Mouse (Mus musculus) forebrain, embryonic 10.5 days (tissue): Measurements from ENCODE around the gene Aplp1. TPM values are rescaled to one million over a fixed set of nuclear protein-coding genes. Genes with fewer than 3 reads are reported as not detected.

Source experiments
- DNase-seq: peaks from one replicate; pipeline ENCODE4 v3.0.0-alpha.2; 2017; ENCODE audit warnings: low spot score; ENCODE audit errors: extremely low spot score
- H3K27ac ChIP-seq: fragments of 300-500 bp; sonication (generic); 2 replicates; pipeline ENCODE4 v1.5.1; 2016; ENCODE audit warnings: mild to moderate bottlenecking
- H3K27me3 ChIP-seq: fragments of 300-500 bp; sonication (generic); 2 replicates; pipeline ENCODE4 v1.6.1; 2016; ENCODE audit warnings: mild to moderate bottlenecking; ENCODE audit not compliant: poor library complexity, severe bottlenecking
- H3K36me3 ChIP-seq: fragments of 300-500 bp; sonication (generic); replicated peaks from 2 replicates; pipeline ENCODE4 v1.6.1; 2016; ENCODE audit warnings: mild to moderate bottlenecking, moderate library complexity
- H3K4me1 ChIP-seq: fragments of 300-500 bp; sonication (generic); 2 replicates; pipeline ENCODE4 v1.6.1; 2016
- H3K4me3 ChIP-seq: fragments of 300-500 bp; sonication (generic); 2 replicates; pipeline ENCODE4 v1.5.1; 2016; ENCODE audit warnings: mild to moderate bottlenecking, moderate library complexity
- H3K9me3 ChIP-seq: fragments of 300-500 bp; sonication (generic); 2 replicates; pipeline ENCODE4 v1.6.1; 2016; ENCODE audit warnings: mild to moderate bottlenecking, moderate library complexity
- WGBS: fragments of 180-500 bp; shearing (Covaris S2); methylation state at CpG from one replicate; pipeline ENCODE4 v1.1.7; 2016; 5-methylcytosine and 5-hydroxymethylcytosine counted together
- polyA plus RNA-seq: library from polyadenylated mRNA; unstranded; fragments of >200 nt; fragmentation: Nextera tagmentation; extraction: Ambion mirVana; gene quantifications from 2 replicates; pipeline ENCODE4 v1.2.1, GENCODE M21; 2016

The Aplp1 gene
- polyA plus RNA-seq, 1 experiment from 2014 or later: 33.7 TPM

DNA sequence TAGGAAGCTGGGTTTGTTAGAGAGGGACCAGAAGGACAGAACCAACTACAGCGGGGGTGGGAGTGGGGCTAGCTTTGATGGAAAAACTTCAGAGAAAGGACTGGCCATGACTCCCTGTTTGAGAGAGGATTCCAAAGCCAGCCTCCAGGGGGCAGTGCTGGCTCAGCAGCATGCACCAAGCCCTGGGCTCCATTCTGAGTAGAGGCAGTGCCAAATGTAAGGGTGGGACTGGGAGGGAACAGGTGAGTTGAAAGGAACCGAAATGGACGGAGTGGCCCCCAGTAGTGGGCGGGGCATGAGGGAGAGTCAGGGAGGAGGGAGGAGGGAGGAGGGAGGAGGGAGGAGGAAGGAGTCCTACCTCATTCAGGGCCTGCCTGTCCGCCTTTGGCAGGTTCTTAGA lies 4.6 kb downstream of the Aplp1 start:
- Histone ChIP-seq H3K27me3 (peaks cover 70% of the 10 kb centered on the region), H3K4me3 (no peak overlapping the region), H3K27ac (no peak overlapping the region), H3K36me3 (peaks cover 25% of the 10 kb centered on the region), H3K9me3 (no peaks in the 10 kb centered on the region), H3K4me1 (peaks cover 29% of the 10 kb centered on the region)
- DNase-seq: peak; percentile 58
- 23% methylated on average over 5 of the region's 5 CpGs for WGBS

DNA sequence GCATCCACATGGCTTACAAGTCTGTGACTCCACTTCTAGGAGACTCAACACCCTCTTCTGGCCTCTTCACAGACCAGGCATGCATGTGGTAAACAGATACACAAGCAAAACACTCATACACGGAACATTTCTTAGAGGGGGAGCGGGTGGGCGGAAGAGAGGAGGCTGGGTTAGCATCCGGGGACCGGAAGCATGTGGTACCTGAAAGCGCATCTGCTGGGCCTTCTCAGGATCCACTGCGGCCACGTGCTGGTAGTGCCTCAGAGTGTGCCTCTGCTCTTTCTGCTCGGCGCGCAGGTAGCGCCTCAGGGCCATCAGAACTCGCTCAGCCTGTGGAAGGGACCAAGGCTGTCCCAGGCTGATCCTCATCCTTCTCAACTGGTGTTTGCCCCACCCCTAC lies 5.6 kb downstream of the Aplp1 start:
- peaks cover 20% of the 10 kb centered on the region for H3K4me1 ChIP-seq
- H3K4me3 ChIP-seq: no peak overlapping the region
- no peak overlapping the region for H3K27ac ChIP-seq
- 78% methylated on average over 13 of the region's 13 CpGs for WGBS
- no peaks in the 10 kb centered on the region for H3K9me3 ChIP-seq
- no peak for DNase-seq
- H3K36me3 ChIP-seq: peaks cover 34% of the 10 kb centered on the region
- peaks cover 68% of the 10 kb centered on the region for H3K27me3 ChIP-seq

DNA sequence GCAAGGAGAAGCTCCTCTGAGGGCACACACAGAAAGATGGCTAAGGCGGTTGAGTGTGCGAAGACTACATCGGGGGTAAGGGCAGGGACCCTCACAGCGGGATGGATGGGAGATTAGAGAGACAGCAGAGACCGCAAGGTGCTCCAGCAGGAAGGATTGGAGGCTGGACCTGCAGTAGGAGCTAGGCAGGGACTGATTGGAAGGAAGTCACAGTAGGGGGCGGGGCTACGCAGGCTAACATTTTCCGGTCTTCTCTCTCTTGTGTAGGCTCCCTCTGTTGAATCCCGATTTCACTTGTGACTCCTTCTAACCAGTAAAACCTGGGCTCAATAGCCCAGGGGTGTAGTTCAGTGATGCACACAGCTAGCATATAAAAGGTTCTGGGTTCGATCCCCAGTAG lies 8.5 kb downstream of the Aplp1 start:
- H3K9me3 ChIP-seq: no peaks in the 10 kb centered on the region
- 13% methylated on average over 10 of the region's 10 CpGs for WGBS
- no peak for DNase-seq
- peak overlapping the region; percentile 7; the same call in 1 of the 2 replicates for H3K4me3 ChIP-seq
- peaks cover 5% of the 10 kb centered on the region; the same call in 1 of the 2 replicates for H3K4me1 ChIP-seq
- H3K27me3 ChIP-seq: peaks cover 39% of the 10 kb centered on the region
- H3K36me3 ChIP-seq: peaks cover 24% of the 10 kb centered on the region
- H3K27ac ChIP-seq: no peak overlapping the region

DNA sequence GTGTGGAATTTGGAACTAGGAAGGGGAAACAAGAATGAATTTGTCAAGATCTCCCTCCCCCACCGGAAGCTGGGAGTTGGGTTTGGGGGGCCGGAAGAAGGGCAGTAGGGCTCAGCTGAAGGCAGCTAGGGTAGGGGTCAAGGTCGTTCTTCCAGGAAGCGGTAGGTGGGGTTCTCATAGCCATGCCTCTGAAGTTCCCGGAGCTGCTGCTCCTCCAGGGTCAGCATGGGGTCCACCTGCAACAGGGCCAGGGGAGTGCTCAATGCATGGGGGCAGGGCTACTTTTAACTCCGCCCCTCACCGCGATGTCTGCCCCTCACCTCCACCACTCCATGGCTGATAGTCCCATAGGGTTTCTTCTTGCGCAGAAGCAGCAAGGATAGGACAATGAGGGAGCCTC lies 10.2 kb downstream of the Aplp1 start:
- Histone ChIP-seq H3K4me1 (peaks cover 5% of the 10 kb centered on the region; the same call in 1 of the 2 replicates), H3K9me3 (no peaks in the 10 kb centered on the region), H3K27me3 (peaks cover 36% of the 10 kb centered on the region), H3K36me3 (peaks cover 22% of the 10 kb centered on the region), H3K27ac (no peak overlapping the region), H3K4me3 (no peak overlapping the region)
- no peak for DNase-seq
- 49% methylated on average over 9 of the region's 9 CpGs for WGBS

DNA sequence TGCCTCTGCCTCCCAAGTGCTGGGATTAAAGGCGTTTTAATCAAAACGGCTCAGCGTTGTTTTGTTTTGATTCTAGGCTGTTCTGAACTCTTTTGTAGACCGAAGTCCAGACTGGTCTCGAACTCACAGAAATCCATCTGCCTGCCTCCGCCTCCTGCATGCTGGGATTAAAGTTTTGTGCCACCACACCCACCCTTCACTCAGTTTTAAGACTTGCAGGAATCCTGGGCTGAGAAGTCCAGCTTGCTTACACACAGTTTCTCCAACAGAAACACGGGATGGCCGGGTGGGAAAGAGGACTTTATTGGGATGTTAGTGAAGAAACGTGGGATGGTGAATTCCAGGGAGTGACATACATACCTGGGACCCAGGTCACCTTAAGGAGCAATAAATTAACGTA lies 10.6 kb downstream of the Aplp1 start:
- 73% methylated on average over 10 of the region's 10 CpGs for WGBS
- H3K4me1 ChIP-seq: peaks cover 5% of the 10 kb centered on the region; the same call in 1 of the 2 replicates
- H3K9me3 ChIP-seq: no peaks in the 10 kb centered on the region
- H3K4me3 ChIP-seq: no peak overlapping the region
- no peak for DNase-seq
- H3K36me3 ChIP-seq: peaks cover 18% of the 10 kb centered on the region; the same call in 1 of the 2 replicates
- H3K27ac ChIP-seq: no peak overlapping the region
- H3K27me3 ChIP-seq: peaks cover 32% of the 10 kb centered on the region

DNA sequence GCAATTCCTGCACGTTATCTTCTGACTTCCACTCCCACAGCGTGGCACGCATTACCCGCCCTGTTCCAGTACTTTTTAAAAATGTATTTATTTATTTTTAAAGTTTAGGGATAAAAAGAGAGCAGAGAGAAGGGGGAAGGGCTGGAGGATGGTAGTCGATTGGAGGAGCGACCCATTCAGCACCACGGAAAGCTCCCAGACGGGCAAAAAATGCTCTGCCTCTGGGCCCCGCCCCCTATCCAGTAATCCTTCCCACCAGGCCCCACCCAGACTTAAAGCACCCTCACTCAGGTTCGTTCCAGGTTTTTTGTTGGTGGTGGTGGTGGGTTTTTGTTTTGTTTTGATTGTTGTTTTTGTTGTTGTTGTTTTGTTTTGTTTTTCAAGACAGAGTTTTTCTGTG lies 11.1 kb downstream of the Aplp1 start:
- no peak overlapping the region for H3K27ac ChIP-seq
- H3K4me1 ChIP-seq: peaks cover 5% of the 10 kb centered on the region; the same call in 1 of the 2 replicates
- H3K27me3 ChIP-seq: peaks cover 29% of the 10 kb centered on the region
- peak; percentile 45 for DNase-seq
- WGBS: 4% methylated on average over 10 of the region's 10 CpGs
- H3K4me3 ChIP-seq: no peak overlapping the region
- no peaks in the 10 kb centered on the region for H3K9me3 ChIP-seq
- H3K36me3 ChIP-seq: peaks cover 15% of the 10 kb centered on the region; the same call in 1 of the 2 replicates

DNA sequence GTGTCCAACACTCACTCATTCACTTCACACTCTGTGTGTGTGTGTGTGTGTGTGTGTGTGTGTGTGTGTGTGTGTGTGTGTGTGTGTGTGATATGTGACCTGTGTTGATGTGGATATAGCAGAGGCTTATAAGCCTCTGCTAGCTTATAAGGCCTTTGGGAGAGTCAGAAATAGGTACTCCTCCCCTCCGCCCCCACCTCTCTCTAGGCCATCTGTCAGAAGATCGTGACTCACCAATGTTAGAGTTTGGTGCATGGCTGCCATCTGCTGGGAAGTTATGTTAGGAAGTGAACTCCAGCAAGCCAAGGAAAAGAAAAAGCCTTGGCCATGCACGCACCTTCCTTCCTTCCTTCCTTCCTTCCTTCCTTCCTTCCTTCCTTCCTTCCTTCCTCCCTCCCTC lies 13.5 kb downstream of the Aplp1 start:
- 19% methylated on average over 3 of the region's 3 CpGs for WGBS
- H3K36me3 ChIP-seq: peaks cover 24% of the 10 kb centered on the region
- DNase-seq: no peak

DNA sequence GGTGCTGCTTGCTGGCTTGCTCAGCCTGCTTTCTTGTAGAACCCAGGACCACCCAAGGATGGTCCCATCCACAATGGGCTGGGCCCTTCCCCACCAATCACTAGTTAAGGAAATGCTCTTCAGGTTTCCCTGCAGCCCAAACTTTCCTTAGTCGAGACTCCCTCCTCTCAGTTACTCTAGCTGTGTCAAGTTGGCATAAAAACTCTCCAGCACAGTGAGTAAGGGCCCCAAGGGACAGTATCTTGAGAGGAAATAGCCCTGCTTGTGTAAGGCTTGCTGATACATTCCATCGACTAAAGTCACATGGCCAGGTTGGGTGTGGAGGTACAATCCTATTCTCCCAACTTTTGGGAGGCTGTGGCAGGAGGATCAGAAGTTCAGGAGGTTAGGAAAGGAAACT lies 15.1 kb downstream of the Aplp1 start:
- Histone ChIP-seq H3K9me3 (no peaks in the 10 kb centered on the region), H3K4me3 (no peak overlapping the region)
- WGBS: 64% methylated on average over 2 of the region's 2 CpGs

More for the DNA sequence above, 13.5 kb downstream of the Aplp1 start:
- H3K9me3 ChIP-seq: no peaks in the 10 kb centered on the region
- H3K27me3 ChIP-seq: peaks cover 19% of the 10 kb centered on the region
- H3K4me1 ChIP-seq: peaks cover 3% of the 10 kb centered on the region; the same call in 1 of the 2 replicates
- no peak overlapping the region for H3K4me3 ChIP-seq
- H3K27ac ChIP-seq: no peak overlapping the region

DNA sequence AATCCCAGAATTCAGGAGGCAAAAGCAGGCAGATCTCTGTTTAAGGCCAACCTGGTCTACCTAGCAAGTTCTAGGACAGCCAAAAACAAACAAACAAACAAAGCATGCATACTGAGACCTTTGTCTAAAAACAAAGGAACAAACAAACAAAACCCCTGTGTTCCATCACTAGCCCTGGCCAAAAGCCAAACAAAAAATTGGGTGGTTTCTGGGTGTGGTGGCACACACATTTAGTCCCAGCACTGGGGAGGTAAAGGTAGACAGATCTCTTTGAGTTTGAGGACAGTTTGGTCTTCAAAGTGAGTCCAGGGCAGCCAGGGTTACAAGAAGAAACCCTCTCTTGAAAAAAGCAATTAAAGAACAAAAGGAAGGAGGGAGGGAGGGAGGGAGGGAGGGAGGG lies 16.0 kb downstream of the Aplp1 start:
- Histone ChIP-seq H3K4me3 (no peak overlapping the region), H3K4me1 (no peaks in the 10 kb centered on the region), H3K36me3 (peaks cover 31% of the 10 kb centered on the region), H3K9me3 (no peaks in the 10 kb centered on the region), H3K27ac (no peak overlapping the region), H3K27me3 (no peaks in the 10 kb centered on the region)
- no peak for DNase-seq

More for the DNA sequence above, 15.1 kb downstream of the Aplp1 start:
- Histone ChIP-seq H3K36me3 (peaks cover 29% of the 10 kb centered on the region), H3K4me1 (no peaks in the 10 kb centered on the region), H3K27ac (no peak overlapping the region), H3K27me3 (peaks cover 3% of the 10 kb centered on the region)
- DNase-seq: no peak

DNA sequence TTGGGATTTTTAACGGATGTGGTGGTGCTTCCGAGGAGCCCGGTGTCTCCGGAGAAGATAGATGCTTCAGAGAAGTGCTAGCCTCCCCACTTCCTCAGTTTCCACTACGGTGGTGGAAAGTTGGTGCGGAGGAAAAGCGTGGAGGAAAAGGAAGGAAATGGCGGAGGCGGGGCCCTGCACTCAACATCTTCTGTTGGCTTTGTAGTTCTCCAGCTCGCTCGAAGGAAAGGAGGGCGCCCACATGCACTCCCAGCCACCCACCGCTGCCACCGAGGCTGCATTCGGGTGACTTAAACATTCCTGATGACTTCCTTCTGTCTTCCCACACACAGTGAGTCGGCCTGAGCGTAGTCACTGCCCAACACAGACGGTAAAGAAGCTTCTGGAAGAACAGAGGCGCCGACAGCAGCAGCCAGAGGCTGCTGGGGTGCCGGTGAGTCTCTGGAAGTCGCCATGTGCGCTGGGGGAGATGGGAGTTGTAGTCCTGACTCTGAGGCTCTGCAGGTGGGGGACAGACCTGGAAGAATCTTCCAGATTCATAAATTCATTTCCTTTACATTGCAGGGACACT lies 22.2 kb downstream of the Aplp1 start:
- H3K36me3 ChIP-seq: peaks cover 36% of the 10 kb centered on the region
- H3K9me3 ChIP-seq: peaks cover 3% of the 10 kb centered on the region; the same call in 1 of the 2 replicates
- H3K4me1 ChIP-seq: peaks cover 23% of the 10 kb centered on the region
- H3K27ac ChIP-seq: 0 out of 2 replicates have a peak overlapping the region, but pooled peaks have one; percentile 85
- H3K4me3 ChIP-seq: peak overlapping the region; percentile 75
- DNase-seq: no peak
- WGBS: 55% methylated on average over 23 of the region's 23 CpGs
- H3K27me3 ChIP-seq: peaks cover 34% of the 10 kb centered on the region

DNA sequence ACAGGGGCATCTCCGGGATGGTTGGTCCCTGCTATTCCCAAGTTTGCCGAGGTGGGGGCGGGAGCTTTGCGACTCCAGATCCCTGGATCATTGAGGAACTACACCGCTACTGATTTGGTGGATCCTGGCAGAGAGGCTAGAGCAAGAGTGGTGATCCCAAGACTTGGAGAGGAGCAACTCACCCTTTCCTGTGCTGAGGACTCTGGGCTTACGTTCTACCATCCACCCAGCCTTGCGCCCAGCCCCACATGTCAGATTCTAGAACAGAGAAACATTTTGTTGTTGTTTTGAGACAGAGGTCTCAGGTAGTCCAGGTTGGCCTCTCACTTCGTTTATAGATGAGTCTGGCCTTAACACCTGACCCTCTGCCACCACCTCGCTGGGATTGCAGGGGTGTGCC lies 22.8 kb downstream of the Aplp1 start:
- H3K27me3 ChIP-seq: peaks cover 34% of the 10 kb centered on the region
- no peak for DNase-seq
- peaks cover 26% of the 10 kb centered on the region for H3K4me1 ChIP-seq
- peaks cover 7% of the 10 kb centered on the region; the same call in 1 of the 2 replicates for H3K9me3 ChIP-seq
- H3K27ac ChIP-seq: peak overlapping the region; percentile 85
- peak overlapping the region; percentile 75 for H3K4me3 ChIP-seq
- WGBS: 15% methylated on average over 9 of the region's 9 CpGs
- peaks cover 31% of the 10 kb centered on the region for H3K36me3 ChIP-seq

DNA sequence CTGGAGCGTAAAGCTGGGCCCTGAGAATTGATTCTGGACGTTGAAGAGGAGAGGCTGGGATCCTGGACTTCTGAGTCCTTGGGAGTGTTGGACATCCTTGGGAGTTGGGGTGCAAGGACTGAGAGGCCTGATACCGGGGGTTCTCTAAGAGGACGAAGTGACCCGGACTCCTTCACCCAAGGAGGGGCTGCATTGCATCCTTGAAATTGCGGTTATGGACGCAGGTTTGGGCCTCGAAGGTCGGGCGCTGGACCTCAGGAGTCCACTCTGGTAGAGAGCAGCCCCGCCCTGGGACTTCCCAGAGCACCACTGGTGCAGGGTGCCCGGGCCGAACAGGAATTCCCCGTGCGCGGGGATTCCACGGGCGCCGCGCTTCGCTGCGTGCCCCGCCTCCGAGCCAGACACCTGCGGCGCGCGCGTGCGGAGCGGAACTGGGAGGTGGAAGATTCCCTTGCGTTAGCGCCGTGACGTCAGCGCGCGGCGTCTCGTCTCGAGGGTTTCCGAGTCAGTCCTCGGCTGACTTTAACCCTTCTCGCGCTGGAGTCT lies 23.4 kb downstream of the Aplp1 start:
- peak overlapping the region; percentile 85 for H3K27ac ChIP-seq
- H3K9me3 ChIP-seq: peaks cover 7% of the 10 kb centered on the region; the same call in 1 of the 2 replicates
- H3K4me1 ChIP-seq: peaks cover 26% of the 10 kb centered on the region
- peaks cover 26% of the 10 kb centered on the region for H3K36me3 ChIP-seq
- peaks cover 34% of the 10 kb centered on the region for H3K27me3 ChIP-seq
- peak overlapping the region; percentile 75 for H3K4me3 ChIP-seq
- WGBS: under 1% methylated on average over 45 of the region's 45 CpGs
- DNase-seq: peak; percentile 87

DNA sequence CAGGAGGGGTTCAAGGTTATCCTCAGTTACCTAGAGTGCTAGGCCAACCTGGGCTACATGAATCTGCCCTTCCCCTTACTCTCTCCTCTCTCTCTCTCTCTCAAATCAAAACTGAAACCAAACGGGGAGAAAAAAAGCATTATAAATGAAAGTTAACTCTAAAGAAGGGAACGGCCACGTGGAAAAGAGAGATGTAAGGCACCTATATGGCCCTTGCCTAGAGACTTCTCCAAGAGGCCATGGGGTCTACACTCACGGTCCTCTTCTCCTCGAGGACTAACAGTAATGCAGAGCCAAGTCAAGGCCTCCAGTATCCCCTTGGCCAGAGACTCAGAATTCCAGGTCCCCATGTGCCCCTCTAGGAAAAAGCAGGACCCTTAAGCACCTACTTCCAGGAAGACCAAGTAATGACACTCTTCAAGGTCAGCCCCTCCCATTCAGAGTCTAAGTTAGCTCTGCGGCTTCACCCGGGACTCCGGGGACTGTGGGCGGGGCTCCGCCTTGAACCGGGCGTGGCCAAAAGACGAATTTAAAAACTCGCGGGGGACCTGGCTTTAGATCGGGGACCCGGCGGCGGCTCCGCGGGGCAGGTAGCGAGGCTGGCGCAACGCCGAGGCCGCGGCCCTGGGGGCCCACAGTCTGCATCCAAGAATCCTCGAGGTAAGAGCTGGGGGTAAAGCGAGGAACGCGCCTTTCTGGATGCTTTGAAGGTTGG lies 24.0 kb downstream of the Aplp1 start, which contains the start of gene Nfkbid:
Gene Nfkbid (plus strand): TSS at position 558 of the 715 bp plus-strand sequence.
- Histone ChIP-seq H3K27ac (peak within 1 kb of the TSS; percentile 85), H3K9me3 (peaks cover 7% of the 10 kb centered on the region; the same call in 1 of the 2 replicates), H3K27me3 (peaks cover 34% of the 10 kb centered on the region), H3K4me3 (peak within 1 kb of the TSS; percentile 75), H3K4me1 (peaks cover 26% of the 10 kb centered on the region), H3K36me3 (peaks cover 22% of the 10 kb centered on the region)
- DNase-seq: peak; percentile 40
- WGBS: 10% methylated on average over 31 of the region's 31 CpGs
